Mouse (Mus musculus) small intestine, adult 2 months (tissue): ENCODE results near the gene Arntl. TPM values are rescaled to one million over a fixed set of nuclear protein-coding genes. Genes with fewer than 3 reads are reported as not detected.

Experiments used
- H3K27ac ChIP-seq: fragments of 200-500 bp; 2 replicates; pipeline ENCODE4 v1.5.1; 2012; ENCODE audit warnings: low read depth, low read length, control low read depth, inconsistent platforms; ENCODE audit not compliant: insufficient read depth
- H3K27me3 ChIP-seq: fragments of 200-500 bp; 2 replicates; pipeline ENCODE4 v1.6.1; 2012; ENCODE audit warnings: mild to moderate bottlenecking, moderate library complexity, low read length, inconsistent platforms; ENCODE audit not compliant: control insufficient read depth, insufficient read depth
- H3K36me3 ChIP-seq: fragments of 200-500 bp; 2 replicates; pipeline ENCODE4 v1.6.1; 2012; ENCODE audit warnings: mild to moderate bottlenecking, low read length, control low read depth, inconsistent platforms; ENCODE audit not compliant: control insufficient read depth, insufficient read depth
- H3K4me1 ChIP-seq: fragments of 200-500 bp; 2 replicates; pipeline ENCODE4 v1.6.1; 2012; ENCODE audit warnings: low read length, inconsistent platforms, mixed read lengths; ENCODE audit not compliant: control insufficient read depth, insufficient read depth, insufficient read length
- H3K4me3 ChIP-seq: fragments of 200-500 bp; 2 replicates; pipeline ENCODE4 v1.5.1; 2012; ENCODE audit warnings: low read depth, mild to moderate bottlenecking, control low read depth, inconsistent platforms, low read length, moderate library complexity
- CTCF ChIP-seq: fragments of 200-500 bp; IDR thresholded peaks from 2 replicates; pipeline ENCODE4 v1.5.1; 2012; ENCODE audit warnings: low read depth, mild to moderate bottlenecking, control low read depth, inconsistent platforms, low read length, moderate library complexity, mixed read lengths; ENCODE audit not compliant: insufficient replicate concordance, insufficient read length; ENCODE audit errors: extremely low read depth
- POLR2A ChIP-seq: fragments of 200-500 bp; IDR thresholded peaks from 2 replicates; pipeline ENCODE4 v1.6.1; 2012; ENCODE audit warnings: low read depth, mild to moderate bottlenecking, control low read depth, inconsistent platforms, low read length, moderate library complexity
- WGBS: fragments of 180-500 bp; shearing (Covaris S2); methylation state at CpG from one replicate; pipeline ENCODE4 v1.1.7; 2018; 5-methylcytosine and 5-hydroxymethylcytosine counted together
- polyA plus RNA-seq: library from polyadenylated mRNA; depleted of rRNA; stranded (reverse); fragments of >200 nt; gene quantifications from 2 replicates; pipeline ENCODE4 v1.2.3, GENCODE M21; 2012; rRNA removed

The Arntl gene
- polyA plus RNA-seq: 4.2 and 11.0 TPM in 2 replicates

GRCm38 (mm10) chr7:113206644-113207470 is at the start of gene Arntl:
Gene Arntl (plus strand): TSS chr7:113207465.
- TF ChIP-seq POLR2A (peak; percentile 93), CTCF (no peak)
- H3K4me3 ChIP-seq: peak within 1 kb of the TSS; percentile 95
- no peaks in the 10 kb centered on the region for H3K27me3 ChIP-seq
- no peaks in the 10 kb centered on the region for H3K36me3 ChIP-seq
- peaks cover 15% of the 10 kb centered on the region for H3K4me1 ChIP-seq
- H3K27ac ChIP-seq: peak within 1 kb of the TSS; percentile 76
- under 1% methylated on average over 52 of the region's 52 CpGs for WGBS

GRCm38 (mm10) chr7:113161077-113161698 is 46.1 kb upstream of the Arntl start:
- WGBS: 88% methylated on average over 8 of the region's 8 CpGs
- Histone ChIP-seq H3K4me1 (no peaks in the 10 kb centered on the region), H3K27ac (no peak overlapping the region), H3K4me3 (no peak overlapping the region), H3K27me3 (no peaks in the 10 kb centered on the region), H3K36me3 (no peaks in the 10 kb centered on the region)
- TF ChIP-seq CTCF: no peak
- no peak for TF ChIP-seq POLR2A

- TF ChIP-seq POLR2A (no peak), CTCF (no peak)
- no peaks in the 10 kb centered on the region for H3K27me3 ChIP-seq
- no peaks in the 10 kb centered on the region for H3K36me3 ChIP-seq
- peaks cover 2% of the 10 kb centered on the region; the same call in 1 of the 2 replicates for H3K4me1 ChIP-seq
- 44% methylated on average over 4 of the region's 4 CpGs for WGBS
- no peak overlapping the region for H3K27ac ChIP-seq
- H3K4me3 ChIP-seq: no peak overlapping the region
Measured at GRCm38 (mm10) chr7:113164719-113165118, 42.5 kb upstream of the Arntl start.

GRCm38 (mm10) chr7:113167092-113167491 is 40.2 kb upstream of the Arntl start:
- Histone ChIP-seq H3K27ac (no peak overlapping the region), H3K4me3 (peak overlapping the region; percentile 27; the same call in 1 of the 2 replicates), H3K4me1 (peaks cover 5% of the 10 kb centered on the region; the same call in 1 of the 2 replicates), H3K27me3 (no peaks in the 10 kb centered on the region), H3K36me3 (no peaks in the 10 kb centered on the region)
- no peak for TF ChIP-seq POLR2A
- TF ChIP-seq CTCF: peak; percentile 45; the same call in 1 of the 2 replicates
- WGBS: 6% methylated on average over 8 of the region's 8 CpGs

GRCm38 (mm10) chr7:113168609-113169008 is 38.7 kb upstream of the Arntl start:
- WGBS: 74% methylated on average over 8 of the region's 8 CpGs

GRCm38 (mm10) chr7:113172425-113172824 is 34.8 kb upstream of the Arntl start:
- H3K4me3 ChIP-seq: no peak overlapping the region
- 8% methylated on average over 2 of the region's 2 CpGs for WGBS
- no peaks in the 10 kb centered on the region for H3K36me3 ChIP-seq
- peaks cover 15% of the 10 kb centered on the region for H3K4me1 ChIP-seq
- peak overlapping the region; percentile 39 for H3K27ac ChIP-seq
- no peaks in the 10 kb centered on the region for H3K27me3 ChIP-seq
- TF ChIP-seq POLR2A (no peak), CTCF (no peak)

More at GRCm38 (mm10) chr7:113168609-113169008, 38.7 kb upstream of the Arntl start:
- Histone ChIP-seq H3K36me3 (no peaks in the 10 kb centered on the region), H3K4me3 (no peak overlapping the region), H3K27me3 (no peaks in the 10 kb centered on the region), H3K27ac (no peak overlapping the region), H3K4me1 (peaks cover 13% of the 10 kb centered on the region)
- TF ChIP-seq POLR2A: no peak
- TF ChIP-seq CTCF: no peak

GRCm38 (mm10) chr7:113175481-113175880 is 31.8 kb upstream of the Arntl start:
- WGBS: 90% methylated on average over 4 of the region's 4 CpGs
- TF ChIP-seq CTCF: no peak
- TF ChIP-seq POLR2A: no peak
- H3K4me1 ChIP-seq: peaks cover 34% of the 10 kb centered on the region
- H3K27me3 ChIP-seq: no peaks in the 10 kb centered on the region
- H3K27ac ChIP-seq: no peak overlapping the region
- no peaks in the 10 kb centered on the region for H3K36me3 ChIP-seq
- H3K4me3 ChIP-seq: no peak overlapping the region
